Mouse (Mus musculus) adrenal gland, postnatal 36 days (tissue): ENCODE measurements around the gene Sdk1. TPM values are rescaled to one million over a fixed set of nuclear protein-coding genes. Genes with fewer than 3 reads are reported as not detected.

ENCODE experiments used
- DNase-seq, 2 experiments: peaks; one replicate each; pipeline ENCODE4 v3.0.0; 2021; ENCODE audit warnings: mixed read lengths in 1 of 2
- total RNA-seq, 2 experiments: library from RNA; stranded (reverse); gene quantifications; 2 replicates each; pipeline ENCODE4 v1.2.3; 2021

Gene Sdk1
- total RNA-seq, 2 experiments from 2014 or later: 11.4 to 24.0 TPM

DNA sequence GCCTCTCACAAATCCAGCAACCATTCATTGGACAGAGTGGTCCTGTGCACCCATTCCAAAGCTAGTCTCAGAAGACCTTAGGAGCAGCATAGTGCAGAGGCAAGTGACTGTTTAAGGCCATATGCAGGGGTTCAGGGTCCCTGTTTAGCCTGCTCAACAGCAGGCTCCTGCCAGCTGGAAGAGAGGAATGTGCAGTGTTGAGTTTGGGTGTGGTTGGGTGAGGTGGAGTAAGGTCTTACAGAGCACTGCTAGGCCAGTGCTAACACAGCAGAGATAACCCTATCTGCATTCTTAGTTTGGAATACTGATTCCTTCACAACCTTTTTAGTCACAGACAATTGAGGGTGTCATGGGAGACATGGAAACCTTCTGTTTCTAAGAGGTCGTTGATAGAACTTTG lies 206.0 kb downstream of the Sdk1 start:
- no peak for DNase-seq

DNA sequence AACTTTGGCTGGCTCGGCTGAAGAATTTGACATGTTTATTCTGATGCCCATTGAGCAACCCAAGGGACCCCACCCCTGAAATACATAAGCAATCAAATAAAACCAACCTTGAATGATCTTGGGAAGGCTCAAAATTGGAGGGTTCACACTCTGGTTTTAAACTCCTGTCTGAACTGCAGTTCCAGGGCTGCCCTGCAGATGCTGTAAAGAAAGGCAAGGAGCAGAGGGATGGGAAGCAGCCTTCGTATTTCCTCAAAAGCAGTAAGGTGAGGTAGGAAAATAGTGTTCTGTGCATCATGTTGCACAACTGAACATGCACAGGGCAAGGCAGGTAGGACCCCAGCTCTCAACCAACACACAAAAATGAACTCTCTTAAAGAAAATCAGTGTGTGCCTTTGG lies 222.1 kb downstream of the Sdk1 start:
- DNase-seq: no peak

- no peak for DNase-seq
These were observed 227.5 kb downstream of the Sdk1 start for GRCm38 (mm10) chr5:141468821-141469220.

DNA sequence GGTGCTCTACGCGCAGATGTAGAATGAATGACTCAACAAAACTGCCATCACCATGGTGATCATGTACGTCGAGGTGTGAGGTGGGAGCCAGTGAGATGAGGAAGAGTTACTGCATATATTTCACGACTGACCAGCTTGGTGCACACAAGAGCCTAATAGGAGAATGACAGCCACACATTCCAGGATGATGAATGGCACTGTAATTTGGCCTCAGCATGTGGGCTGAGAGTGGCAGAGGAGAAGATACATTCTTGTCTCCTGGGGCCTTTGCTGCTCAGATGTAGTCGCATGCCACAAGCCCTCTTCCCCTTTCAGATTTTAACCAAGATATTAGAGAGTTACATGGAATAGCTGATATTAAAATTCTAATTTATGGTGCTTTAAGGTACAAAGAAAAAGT lies 264.0 kb downstream of the Sdk1 start:
- no peak for DNase-seq

DNA sequence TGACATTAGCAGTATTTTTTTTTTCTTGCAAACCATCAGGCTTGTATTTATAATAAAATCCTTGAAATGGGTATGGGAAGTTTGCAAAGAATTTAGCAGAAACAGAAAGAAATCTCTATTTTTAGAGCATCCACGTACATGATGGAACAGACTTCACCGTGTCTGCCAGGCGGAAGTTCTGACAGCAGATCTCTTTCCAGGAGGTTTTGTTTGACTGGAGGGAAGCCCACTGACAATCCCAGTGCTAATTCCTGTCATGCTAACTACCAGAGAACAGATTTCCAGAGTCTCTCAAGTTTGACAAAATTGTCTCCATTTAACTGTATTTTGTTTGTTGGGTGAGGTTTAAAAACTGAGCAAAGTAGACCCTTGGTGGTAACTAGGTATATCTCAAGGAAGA lies 265.1 kb downstream of the Sdk1 start:
- DNase-seq: no peak

- DNase-seq: peak; percentile 3 to 20
These were observed 283.8 kb downstream of the Sdk1 start for GRCm38 (mm10) chr5:141524801-141525715.

DNA sequence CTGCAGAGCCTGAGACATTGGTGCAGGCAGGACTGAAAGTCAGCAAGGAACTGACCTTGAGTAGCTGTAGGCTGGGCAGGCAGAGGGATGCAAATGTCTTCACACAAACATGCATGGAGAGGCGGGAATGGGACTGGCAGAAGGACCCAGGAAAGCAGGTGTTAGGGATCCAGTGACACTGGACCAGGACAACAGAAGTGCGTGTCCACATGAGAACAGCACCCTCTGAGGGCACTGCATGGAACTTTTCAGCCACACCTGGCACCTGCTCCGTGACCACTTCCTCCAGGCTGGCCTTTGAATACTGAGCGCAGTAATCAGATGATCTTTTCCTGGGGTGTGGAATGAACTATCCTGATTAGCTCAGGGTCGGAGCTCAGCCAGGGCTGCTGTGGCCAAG lies 298.9 kb downstream of the Sdk1 start:
- DNase-seq: no peak

GRCm38 (mm10) chr5:141542890-141543666 lies 301.8 kb downstream of the Sdk1 start:
- no peak for DNase-seq

- DNase-seq: no peak
These were observed 312.2 kb downstream of the Sdk1 start for GRCm38 (mm10) chr5:141553444-141553843.

GRCm38 (mm10) chr5:141558731-141559130 lies 317.4 kb downstream of the Sdk1 start:
- DNase-seq: no peak

DNA sequence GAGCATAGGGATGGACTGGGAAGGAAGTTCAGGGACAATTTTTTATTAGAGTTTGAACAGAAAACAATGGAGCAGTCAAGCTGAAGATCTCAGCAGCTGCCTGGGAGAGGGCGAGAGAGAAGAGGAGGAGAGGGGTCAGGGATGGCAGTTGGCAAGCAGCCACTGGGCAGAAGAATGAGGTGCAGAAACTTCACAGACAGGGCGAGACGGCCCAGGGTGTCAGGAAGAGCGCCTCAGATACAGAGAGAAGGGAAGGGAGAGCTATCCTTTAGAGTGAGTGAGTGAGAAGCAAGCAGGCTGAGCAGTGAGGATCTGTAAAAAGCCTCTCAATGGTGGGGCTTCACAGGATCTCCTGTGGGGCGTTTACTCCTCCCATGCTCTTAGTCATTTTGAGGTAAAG lies 319.0 kb downstream of the Sdk1 start:
- DNase-seq: no peak

DNA sequence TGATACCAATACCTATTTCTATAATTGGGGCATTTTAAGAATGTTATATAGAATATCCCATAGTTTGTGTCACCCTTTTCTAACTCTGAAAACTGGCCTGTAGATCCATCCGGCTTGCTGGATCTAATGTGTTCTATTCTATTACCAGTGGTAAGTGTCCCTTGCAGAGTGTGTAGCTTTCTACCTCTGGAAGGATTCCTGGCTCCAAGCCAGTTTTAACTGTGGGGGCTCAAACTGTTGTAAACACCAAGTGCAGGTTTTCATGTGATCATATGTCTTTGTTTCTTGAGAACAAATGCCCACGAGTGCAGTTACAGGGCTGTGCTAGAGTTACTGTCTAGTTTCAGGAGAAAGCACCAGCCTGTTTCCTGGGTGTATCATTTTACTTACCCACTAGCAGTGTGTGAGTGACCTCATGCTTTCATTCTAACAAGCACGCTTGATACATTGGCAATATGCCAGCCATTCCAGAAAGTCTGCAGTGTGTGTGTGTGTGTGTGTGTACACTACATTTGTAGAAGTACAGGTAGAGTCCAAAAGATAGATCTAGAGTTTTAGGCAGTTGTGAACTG lies 320.8 kb downstream of the Sdk1 start:
- DNase-seq: no peak

- DNase-seq: no peak
These were observed 322.9 kb downstream of the Sdk1 start for GRCm38 (mm10) chr5:141564197-141564596.

DNA sequence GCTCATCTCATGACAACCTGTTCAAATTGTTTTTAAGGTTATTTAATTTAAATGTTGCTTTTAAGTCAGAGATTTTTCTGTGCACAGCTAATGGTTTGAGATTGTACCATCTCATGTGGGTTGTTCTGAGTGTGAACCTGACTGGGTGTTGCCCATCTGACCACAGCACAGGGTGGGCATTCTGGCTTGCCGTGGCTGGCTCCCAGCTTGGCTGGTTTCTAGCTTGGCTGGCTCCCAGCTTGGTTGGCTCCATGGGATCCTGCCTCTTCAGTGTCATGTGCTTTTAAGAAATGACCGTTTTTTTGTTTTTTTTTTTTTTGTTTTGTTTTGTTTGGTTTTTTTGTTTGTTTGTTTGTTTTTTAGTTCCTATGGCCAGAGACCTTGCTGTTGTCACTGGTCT lies 326.8 kb downstream of the Sdk1 start:
- DNase-seq: no peak

GRCm38 (mm10) chr5:141570442-141570841 lies 329.2 kb downstream of the Sdk1 start:
- DNase-seq: no peak

DNA sequence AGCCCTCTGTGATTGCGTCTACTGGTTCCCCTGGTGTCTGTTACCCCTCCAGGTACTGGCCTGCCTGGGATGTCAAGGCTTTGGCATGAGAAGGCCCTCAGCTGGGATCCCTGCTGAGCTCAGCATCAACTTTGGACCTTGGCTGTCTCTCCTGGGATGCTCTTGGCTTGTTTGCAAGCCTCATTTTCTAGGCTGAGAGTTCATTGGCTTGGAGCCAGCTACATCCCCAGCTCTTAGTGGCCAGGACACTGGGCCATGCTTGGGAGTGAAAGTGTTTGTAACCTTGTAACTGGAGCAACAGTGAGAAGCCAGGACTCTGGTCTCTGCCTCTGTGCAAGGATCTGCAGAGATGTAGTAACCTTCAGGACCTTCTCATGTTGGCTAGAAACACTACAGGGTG lies 333.0 kb downstream of the Sdk1 start:
- DNase-seq: peak; percentile 26 to 56

GRCm38 (mm10) chr5:141591246-141591645 lies 350.0 kb downstream of the Sdk1 start:
- no peak for DNase-seq

GRCm38 (mm10) chr5:141612721-141613120 lies 371.4 kb downstream of the Sdk1 start:
- DNase-seq: no peak

- no peak for DNase-seq
These were observed 374.5 kb downstream of the Sdk1 start for GRCm38 (mm10) chr5:141615763-141616162.

DNA sequence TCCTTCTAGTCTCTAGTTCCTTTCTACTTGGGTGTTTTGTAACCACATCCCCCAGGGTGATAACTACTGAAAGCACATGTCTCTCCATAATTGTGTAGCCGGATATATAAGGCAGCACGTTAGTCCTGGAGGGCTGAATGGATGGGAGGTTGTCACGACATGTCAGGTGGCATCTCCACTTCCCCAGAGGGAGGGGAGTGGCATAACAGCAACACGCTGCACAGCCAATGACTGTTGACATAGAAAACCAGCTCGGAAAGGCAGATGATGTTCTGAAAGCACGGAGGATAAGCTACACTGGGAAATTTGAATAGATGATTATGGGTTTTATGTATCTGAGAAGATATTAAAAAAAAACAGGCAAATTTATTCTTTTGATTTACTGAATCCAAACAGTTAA lies 376.4 kb downstream of the Sdk1 start:
- no peak for DNase-seq

GRCm38 (mm10) chr5:141625401-141625800 lies 384.1 kb downstream of the Sdk1 start:
- no peak for DNase-seq

DNA sequence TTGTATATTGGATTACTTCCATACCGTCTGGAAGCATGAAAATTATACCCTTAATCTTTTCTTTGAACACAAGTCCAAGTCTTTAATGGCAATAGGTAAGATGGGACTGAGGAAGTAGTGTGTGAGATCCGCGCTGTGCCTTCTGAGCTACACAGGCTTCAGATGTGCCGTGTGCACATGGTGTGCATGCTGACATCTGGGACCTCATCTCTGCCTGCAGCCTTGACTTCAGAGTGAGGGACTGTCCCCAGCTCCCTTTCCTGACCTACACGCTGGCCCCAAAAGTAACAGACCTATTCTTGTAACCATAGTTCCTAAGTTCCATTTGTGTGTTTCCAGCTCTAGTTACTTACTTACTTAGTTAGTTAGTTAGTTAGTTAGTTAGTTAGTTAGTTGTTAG lies 390.4 kb downstream of the Sdk1 start:
- DNase-seq: no peak

DNA sequence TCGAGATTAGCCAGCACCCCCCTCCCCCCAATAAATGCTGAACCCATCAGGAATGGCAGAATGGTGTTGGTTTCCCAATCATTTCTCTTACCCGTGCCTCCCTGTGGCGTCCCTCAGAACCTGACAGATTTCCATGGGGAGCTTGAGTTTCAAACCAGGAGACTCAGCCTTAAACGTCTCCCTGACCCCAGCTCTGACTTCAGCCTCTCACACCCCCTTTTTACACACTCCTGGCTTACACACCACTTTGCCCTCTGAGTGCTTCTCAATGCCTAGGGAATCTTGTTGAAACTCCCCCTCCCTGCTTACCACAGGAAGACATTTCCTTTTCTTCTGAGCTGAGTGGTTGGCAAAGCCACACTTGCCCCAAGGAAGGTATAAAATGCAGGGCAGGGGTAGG lies 392.0 kb downstream of the Sdk1 start:
- DNase-seq: no peak
